Mouse (Mus musculus): Measurements from ENCODE around the gene Slco1a5.
"Not testable (repeated sequence)": the region's sequence is repeated elsewhere in the genome, so short reads cannot be mapped to it uniquely, and the experiment has no call there.

The Slco1a5 gene

GRCm38 (mm10) chr6:142289413-142290118 lies 33.2 kb downstream of the Slco1a5 start:
- DNase-seq, result no peak

GRCm38 (mm10) chr6:142275721-142276442 lies 46.9 kb downstream of the Slco1a5 start:
- DNase-seq, result peak; percentile 30

GRCm38 (mm10) chr6:142250738-142251307 lies 72.0 kb downstream of the Slco1a5 start:
- not testable (repeated sequence) for DNase-seq

- no peak for DNase-seq
Observed at GRCm38 (mm10) chr6:142245065-142245464, 77.7 kb downstream of the Slco1a5 start.

GRCm38 (mm10) chr6:142239468-142239867 lies 83.3 kb downstream of the Slco1a5 start:
- no peak for DNase-seq

GRCm38 (mm10) chr6:142220138-142220537 lies 102.6 kb downstream of the Slco1a5 start:
- no peak for DNase-seq

- DNase-seq, result no peak
Observed at GRCm38 (mm10) chr6:142211821-142212220, 111.0 kb downstream of the Slco1a5 start.

- DNase-seq, result no peak
Observed at GRCm38 (mm10) chr6:142209749-142210148, 113.0 kb downstream of the Slco1a5 start.

- no peak for DNase-seq
Observed at GRCm38 (mm10) chr6:142208421-142208820, 114.4 kb downstream of the Slco1a5 start, which contains the start of gene Slco1a6. Gene Slco1a6 (minus strand): TSS chr6:142208521.

GRCm38 (mm10) chr6:142200524-142200923 lies 122.3 kb downstream of the Slco1a5 start:
- no peak for DNase-seq

GRCm38 (mm10) chr6:142194245-142194644 lies 128.5 kb downstream of the Slco1a5 start:
- no peak for DNase-seq

- no peak for DNase-seq
Observed at GRCm38 (mm10) chr6:142191962-142192361, 130.8 kb downstream of the Slco1a5 start.

GRCm38 (mm10) chr6:142187426-142187825 lies 135.4 kb downstream of the Slco1a5 start:
- DNase-seq, result no peak

- no peak for DNase-seq
Observed at GRCm38 (mm10) chr6:142185868-142186415, 136.8 kb downstream of the Slco1a5 start.
